Mouse (Mus musculus): ENCODE data around the gene Cyb5rl. TPM values are rescaled to one million over a fixed set of nuclear protein-coding genes. Genes with fewer than 3 reads are reported as not detected.

The Cyb5rl gene
- polyA plus RNA-seq, 1 experiment from 2014 or later: 9.4 TPM

GRCm38 (mm10) chr4:107134891-107135290, 68.1 kb downstream of the Cyb5rl start:
- H3K4me1 ChIP-seq: peaks cover 52% of the 10 kb centered on the region
- 75% methylated on average over 3 of the region's 3 CpGs for WGBS

DNA sequence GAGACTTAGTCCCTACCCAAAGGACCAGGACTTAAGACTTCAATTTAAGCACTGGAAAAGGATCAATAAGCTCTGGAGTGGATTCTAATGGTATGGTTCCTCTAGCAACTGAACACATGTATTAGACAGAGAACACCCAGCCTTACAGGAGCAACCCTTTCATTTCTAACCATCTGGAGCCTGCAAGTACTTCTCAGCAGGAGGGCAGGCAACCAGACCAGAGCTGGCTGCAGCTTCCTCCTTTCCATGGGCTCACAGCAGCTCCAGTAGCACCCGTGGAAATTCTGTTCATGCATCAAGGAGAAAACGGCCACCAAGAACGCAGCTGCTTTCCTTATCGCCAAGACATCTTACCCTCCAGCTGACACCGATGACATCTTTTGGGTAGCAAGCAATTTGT, 68.9 kb downstream of the Cyb5rl start:
- Histone ChIP-seq H3K4me3 (no peak overlapping the region), H3K36me3 (peaks cover 10% of the 10 kb centered on the region), H3K27ac (no peak overlapping the region), H3K9me3 (no peaks in the 10 kb centered on the region), H3K9ac (no peak overlapping the region), H3K4me2 (no peak overlapping the region), H3K4me1 (peaks cover 56% of the 10 kb centered on the region), H3K27me3 (0 out of 2 replicates have a peak, but pooled peaks cover 7% of the 10 kb centered on the region)
- WGBS: 50% methylated on average over 5 of the region's 5 CpGs
- ATAC-seq (ENCODE audit: insufficient number of reproducible peaks, insufficient read depth, low FRiP score, low TSS enrichment, low read depth): no peak

More at GRCm38 (mm10) chr4:107134891-107135290, 68.1 kb downstream of the Cyb5rl start:
- no peak overlapping the region for H3K27ac ChIP-seq
- no peak overlapping the region for H3K9ac ChIP-seq
- H3K9me3 ChIP-seq: no peaks in the 10 kb centered on the region
- H3K36me3 ChIP-seq: peaks cover 10% of the 10 kb centered on the region
- ATAC-seq (ENCODE audit: insufficient number of reproducible peaks, insufficient read depth, low FRiP score, low TSS enrichment, low read depth): no peak
- no peak overlapping the region for H3K4me3 ChIP-seq
- 0 out of 2 replicates have a peak, but pooled peaks cover 7% of the 10 kb centered on the region for H3K27me3 ChIP-seq
- H3K4me2 ChIP-seq: no peak overlapping the region

GRCm38 (mm10) chr4:107136531-107136930, 69.7 kb downstream of the Cyb5rl start:
- Histone ChIP-seq H3K9me3 (no peaks in the 10 kb centered on the region), H3K4me2 (no peak overlapping the region), H3K4me1 (peaks cover 53% of the 10 kb centered on the region), H3K36me3 (peaks cover 10% of the 10 kb centered on the region), H3K9ac (no peak overlapping the region), H3K4me3 (no peak overlapping the region), H3K27me3 (0 out of 2 replicates have a peak, but pooled peaks cover 7% of the 10 kb centered on the region), H3K27ac (no peak overlapping the region)
- 28% methylated on average over 3 of the region's 3 CpGs for WGBS
- ATAC-seq (ENCODE audit: insufficient number of reproducible peaks, insufficient read depth, low FRiP score, low TSS enrichment, low read depth): no peak

Other genes with a start within 250 kb of the Cyb5rl start
- gene Ssbp3, start 156.3 kb upstream of the Cyb5rl start, polyA plus RNA-seq (2015; fragmentation: Nextera tagmentation; extraction: Ambion mirVana): 172 and 190 TPM in 2 replicates
- gene Mrpl37, start 120 bp upstream of the Cyb5rl start, polyA plus RNA-seq (2015; fragmentation: Nextera tagmentation; extraction: Ambion mirVana): 90.6 and 99.2 TPM in 2 replicates
- not detected in 2 replicates for gene Cdcp2, start 29.9 kb downstream of the Cyb5rl start, polyA plus RNA-seq (2015; fragmentation: Nextera tagmentation; extraction: Ambion mirVana)
- gene Tmem59, start 111.4 kb downstream of the Cyb5rl start, polyA plus RNA-seq (2015; fragmentation: Nextera tagmentation; extraction: Ambion mirVana): 492 and 497 TPM in 2 replicates
- gene Tceanc2, start 112.1 kb downstream of the Cyb5rl start, polyA plus RNA-seq (2015; fragmentation: Nextera tagmentation; extraction: Ambion mirVana): 24.1 and 37.7 TPM in 2 replicates
- gene Ldlrad1, start 142.2 kb downstream of the Cyb5rl start, polyA plus RNA-seq (2015; fragmentation: Nextera tagmentation; extraction: Ambion mirVana): not detected in 2 replicates
- 91.5 and 94.5 TPM in 2 replicates for gene Lrrc42, start 186.5 kb downstream of the Cyb5rl start, polyA plus RNA-seq (2015; fragmentation: Nextera tagmentation; extraction: Ambion mirVana)
- gene Hspb11, start 186.6 kb downstream of the Cyb5rl start, polyA plus RNA-seq (2015; fragmentation: Nextera tagmentation; extraction: Ambion mirVana): 43.3 and 46.9 TPM in 2 replicates
- gene Dio1, start 240.2 kb downstream of the Cyb5rl start, polyA plus RNA-seq (2015; fragmentation: Nextera tagmentation; extraction: Ambion mirVana): 0.21 TPM in 1 of 2 replicates, not detected in the other
- 50.5 and 53.4 TPM in 2 replicates for gene Yipf1, start 247.4 kb downstream of the Cyb5rl start, polyA plus RNA-seq (2015; fragmentation: Nextera tagmentation; extraction: Ambion mirVana)

All from embryonic facial prominence, embryonic 13.5 days (tissue).